Mouse (Mus musculus) heart, postnatal 4 days (tissue): ENCODE measurements around the gene Tmem79. TPM values are rescaled to one million over a fixed set of nuclear protein-coding genes. Genes with fewer than 3 reads are reported as not detected.
"Not testable (repeated sequence)": the region's sequence is repeated elsewhere in the genome, so short reads cannot be mapped to it uniquely, and the experiment has no call there.

Experiments used
- DNase-seq: peaks from one replicate; pipeline ENCODE4 v3.0.0; 2021
- total RNA-seq, 2 experiments: library from RNA; stranded (reverse); gene quantifications; 2 replicates each; pipeline ENCODE4 v1.2.3; 2021

Tmem79 gene
- total RNA-seq = 1 to 10 TPM; 1.4 to 1.6 TPM

DNA sequence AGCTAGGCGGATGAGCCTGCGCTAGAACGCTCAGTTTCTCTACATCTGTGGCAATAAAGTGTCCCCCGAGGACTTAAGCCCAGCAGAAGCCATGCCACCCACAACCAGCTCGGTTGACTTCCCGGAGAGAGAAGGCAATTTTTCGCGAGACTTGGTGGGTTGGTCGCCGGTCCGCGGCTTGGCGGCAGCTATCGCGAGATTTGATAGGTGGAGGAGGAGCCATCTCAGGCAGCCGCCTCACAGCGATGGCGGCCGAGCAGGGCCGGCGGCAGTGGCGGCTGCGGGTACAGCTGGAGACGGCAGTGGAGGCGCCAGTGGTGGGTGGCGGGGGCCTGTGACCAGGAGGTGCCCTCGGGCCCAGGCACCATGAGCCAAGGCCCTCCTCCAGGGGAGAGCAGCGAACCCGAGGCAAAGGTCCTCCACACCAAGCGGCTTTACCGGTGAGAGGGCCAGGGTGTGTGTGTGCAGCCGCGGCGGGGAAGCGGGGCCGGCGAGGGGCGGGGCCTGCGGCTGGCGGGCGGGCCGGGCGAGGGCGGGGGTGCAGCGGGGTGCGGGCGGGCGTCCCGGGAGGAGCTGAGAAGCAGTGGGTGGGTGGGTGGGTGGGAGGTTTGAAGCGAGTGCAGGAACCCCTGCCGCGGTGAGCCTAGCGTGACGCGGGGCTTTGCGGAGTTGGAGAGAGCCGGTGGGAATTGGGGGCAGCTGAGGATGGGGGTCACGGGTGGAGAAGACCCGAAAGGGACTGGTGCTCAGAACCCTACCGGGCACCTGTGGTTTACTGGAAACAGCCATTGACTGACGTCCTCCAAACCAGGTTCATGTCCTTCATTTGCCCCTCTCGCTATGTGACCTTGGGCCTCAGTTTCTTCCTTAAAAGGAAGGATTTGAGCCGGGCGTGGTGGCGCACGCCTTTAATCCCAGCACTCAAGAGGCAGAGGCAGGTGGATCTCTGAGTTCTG, at the start of gene Tmem79, which contains the start of gene Smg5:
TSS of gene Tmem79 (minus strand) at position 91 of the 956 bp plus-strand sequence.
TSS of gene Smg5 (plus strand) at position 203 of the 956 bp plus-strand sequence.
- DNase-seq = peak; percentile 98

DNA sequence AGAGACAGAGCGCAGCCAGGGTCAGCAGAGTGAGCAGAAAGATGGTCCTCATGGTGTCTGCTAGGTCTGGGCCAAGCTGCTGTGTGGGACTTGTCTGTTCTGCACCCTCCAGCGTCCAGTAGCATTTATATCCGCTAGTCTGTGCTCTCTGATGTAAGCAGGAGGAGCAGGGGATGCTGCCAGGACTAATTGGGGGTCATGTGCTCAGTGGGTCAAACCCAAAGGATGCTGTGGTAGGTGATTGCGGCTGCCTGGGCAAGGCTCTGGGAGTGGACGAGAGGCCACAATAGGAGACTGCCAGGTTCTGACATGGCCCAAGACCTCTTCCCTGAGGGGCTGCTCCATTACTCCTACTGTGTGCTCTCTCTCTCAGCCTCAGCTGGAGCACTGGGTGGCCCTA, 48.4 kb upstream of the Tmem79 start, which contains the start of gene Bglap:
TSS of gene Bglap (minus strand) at position 101 of the 400 bp plus-strand sequence.
- DNase-seq = no peak

DNA sequence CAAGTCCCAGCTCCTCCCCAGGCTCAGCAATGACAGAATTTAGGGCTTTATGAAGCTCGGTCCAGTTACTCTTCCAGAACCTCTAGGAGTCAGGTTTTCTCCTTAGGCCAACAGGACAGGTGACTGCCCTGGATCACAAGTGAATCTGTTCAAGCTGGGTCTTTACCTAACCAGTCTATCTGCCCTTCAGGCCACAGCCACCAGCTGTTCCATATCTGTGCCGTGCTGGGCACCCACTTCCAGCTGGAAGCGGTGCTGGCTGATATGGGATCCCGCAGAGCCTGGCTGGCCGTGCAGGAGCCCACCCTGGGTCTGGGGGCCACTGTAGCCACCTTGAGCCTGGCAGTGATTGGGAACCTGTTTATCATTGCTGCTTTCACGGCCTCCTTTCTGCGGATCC, 46.4 kb upstream of the Tmem79 start:
- DNase-seq = not testable (repeated sequence)

DNA sequence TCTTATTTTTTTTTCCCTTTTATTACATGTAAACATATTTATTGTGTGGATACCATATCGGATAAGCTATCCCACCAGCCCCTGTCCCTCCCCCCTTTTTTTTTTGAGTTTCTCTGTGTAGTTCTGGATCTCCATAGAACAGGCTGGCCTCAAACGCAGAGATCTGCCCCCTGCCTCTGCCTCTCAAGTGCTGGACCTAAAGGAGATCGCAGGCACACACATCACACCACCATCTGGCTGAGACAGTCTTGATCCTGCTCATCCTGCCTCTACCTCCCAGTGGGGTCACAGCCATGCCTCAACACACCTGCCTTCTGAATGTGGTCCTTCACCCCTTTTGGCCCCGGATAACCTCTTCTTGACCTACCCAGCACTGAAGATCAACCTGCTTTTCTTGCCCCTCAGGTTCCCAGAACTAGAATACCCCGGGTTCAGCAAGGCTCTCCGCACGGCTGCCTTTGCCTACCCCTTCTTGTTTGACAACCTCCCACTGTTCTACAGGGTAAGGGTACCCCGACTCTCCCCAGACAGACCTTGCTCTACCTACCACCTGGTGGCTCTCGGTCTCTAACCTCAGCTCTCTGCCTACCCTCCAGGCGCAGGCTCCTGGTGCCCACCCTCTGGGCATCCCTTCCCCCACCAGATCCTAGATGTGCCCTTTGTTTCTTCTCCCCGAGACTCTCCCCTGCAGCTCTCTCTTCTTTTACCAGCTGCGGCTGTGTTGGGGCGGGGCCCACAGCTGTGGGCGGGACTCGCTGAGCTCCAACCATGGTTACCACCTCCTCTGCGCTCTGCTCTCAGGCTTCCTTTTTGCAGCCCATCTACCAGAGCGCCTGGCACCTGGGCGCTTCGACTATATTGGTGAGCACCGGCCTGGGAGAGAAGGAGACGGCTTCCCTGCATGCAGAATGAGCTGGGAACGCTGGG, 45.7 kb upstream of the Tmem79 start:
- not testable (repeated sequence) for DNase-seq

GRCm38 (mm10) chr3:88378599-88378998, 42.7 kb upstream of the Tmem79 start, which contains the start of gene Bglap2:
TSS of gene Bglap2 (minus strand) at chr3:88378699.
- DNase-seq = not testable (repeated sequence)

DNA sequence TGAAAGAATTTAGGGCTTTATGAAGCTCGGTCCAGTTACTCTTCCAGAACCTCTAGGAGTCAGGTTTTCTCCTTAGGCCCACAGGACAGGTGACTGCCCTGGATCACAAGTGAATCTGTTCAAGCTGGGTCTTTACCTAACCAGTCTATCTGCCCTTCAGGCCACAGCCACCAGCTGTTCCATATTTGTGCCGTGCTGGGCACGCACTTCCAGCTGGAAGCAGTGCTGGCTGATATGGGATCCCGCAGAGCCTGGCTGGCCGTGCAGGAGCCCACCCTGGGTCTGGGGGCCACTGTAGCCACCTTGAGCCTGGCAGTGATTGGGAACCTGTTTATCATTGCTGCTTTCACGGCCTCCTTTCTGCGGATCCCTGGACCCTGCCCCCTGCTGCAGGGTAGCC, 40.7 kb upstream of the Tmem79 start:
- DNase-seq = not testable (repeated sequence)

- not testable (repeated sequence) for DNase-seq
These were observed 40.0 kb upstream of the Tmem79 start for GRCm38 (mm10) chr3:88375750-88376626.

- DNase-seq = not testable (repeated sequence)
These were observed 36.7 kb upstream of the Tmem79 start, which contains the start of gene Bglap3 for GRCm38 (mm10) chr3:88372643-88373042. TSS of gene Bglap3 (minus strand) at chr3:88372743.

GRCm38 (mm10) chr3:88368511-88368910, 32.6 kb upstream of the Tmem79 start:
- DNase-seq = peak; percentile 40

DNA sequence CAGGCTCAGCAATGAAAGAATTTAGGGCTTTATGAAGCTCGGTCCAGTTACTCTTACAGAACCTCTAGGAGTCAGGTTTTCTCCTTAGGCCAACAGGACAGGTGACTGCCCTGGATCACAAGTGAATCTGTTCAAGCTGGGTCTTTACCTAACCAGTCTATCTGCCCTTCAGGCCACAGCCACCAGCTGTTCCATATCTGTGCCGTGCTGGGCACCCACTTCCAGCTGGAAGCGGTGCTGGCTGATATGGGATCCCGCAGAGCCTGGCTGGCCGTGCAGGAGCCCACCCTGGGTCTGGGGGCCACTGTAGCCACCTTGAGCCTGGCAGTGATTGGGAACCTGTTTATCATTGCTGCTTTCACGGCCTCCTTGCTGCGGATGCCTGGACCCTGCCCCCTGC, 31.6 kb upstream of the Tmem79 start:
- not testable (repeated sequence) for DNase-seq

DNA sequence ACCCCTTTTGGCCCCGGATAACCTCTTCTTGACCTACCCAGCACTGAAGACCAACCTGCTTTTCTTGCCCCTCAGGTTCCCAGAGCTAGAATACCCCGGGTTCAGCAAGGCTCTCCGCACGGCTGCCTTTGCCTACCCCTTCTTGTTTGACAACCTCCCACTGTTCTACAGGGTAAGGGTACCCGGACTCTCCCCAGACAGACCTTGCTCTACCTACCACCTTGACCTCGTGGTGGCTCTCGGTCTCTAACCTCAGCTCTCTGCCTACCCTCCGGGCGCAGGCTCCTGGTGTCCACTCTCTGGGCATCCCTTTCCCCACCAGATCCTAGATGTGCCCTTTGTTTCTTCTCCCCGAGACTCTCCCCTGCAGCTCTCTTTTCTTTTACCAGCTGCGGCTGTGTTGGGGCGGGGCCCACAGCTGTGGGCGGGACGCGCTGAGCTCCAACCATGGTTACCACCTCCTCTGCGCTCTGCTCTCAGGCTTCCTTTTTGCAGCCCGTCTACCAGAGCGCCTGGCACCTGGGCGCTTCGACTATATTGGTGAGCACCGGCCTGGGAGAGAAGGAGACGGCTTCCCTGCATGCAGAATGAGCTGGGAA, 31.0 kb upstream of the Tmem79 start:
- DNase-seq = not testable (repeated sequence)

GRCm38 (mm10) chr3:88365705-88366361, 29.9 kb upstream of the Tmem79 start:
- no peak for DNase-seq

GRCm38 (mm10) chr3:88364337-88364736, 28.4 kb upstream of the Tmem79 start, which contains the start of gene Paqr6:
TSS of gene Paqr6 (plus strand) at chr3:88364584.
- peak; percentile 84 for DNase-seq

DNA sequence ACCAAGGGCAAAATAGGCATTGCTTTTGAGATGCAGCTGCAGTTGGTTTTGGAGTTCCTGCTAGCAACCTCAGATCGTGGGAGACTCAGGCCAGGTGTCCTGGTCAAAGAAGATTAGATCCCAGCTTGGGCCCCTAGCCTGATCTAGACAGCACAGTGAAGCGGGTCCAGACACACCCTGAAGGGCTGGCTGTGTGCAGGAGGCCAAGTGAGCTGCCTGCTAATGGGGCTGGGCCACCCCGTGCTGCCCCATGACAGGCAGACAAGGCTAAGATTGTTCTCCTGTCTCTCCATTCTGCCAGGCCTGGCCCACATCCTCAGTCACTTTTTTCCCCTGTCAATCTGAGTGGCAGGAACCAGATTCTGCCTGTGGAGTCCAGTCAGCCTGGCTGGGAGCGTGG, 27.8 kb upstream of the Tmem79 start:
- no peak for DNase-seq

- DNase-seq = no peak
These were observed 25.8 kb upstream of the Tmem79 start for GRCm38 (mm10) chr3:88361612-88362313.

GRCm38 (mm10) chr3:88361096-88361495, 25.1 kb upstream of the Tmem79 start:
- DNase-seq = no peak

DNA sequence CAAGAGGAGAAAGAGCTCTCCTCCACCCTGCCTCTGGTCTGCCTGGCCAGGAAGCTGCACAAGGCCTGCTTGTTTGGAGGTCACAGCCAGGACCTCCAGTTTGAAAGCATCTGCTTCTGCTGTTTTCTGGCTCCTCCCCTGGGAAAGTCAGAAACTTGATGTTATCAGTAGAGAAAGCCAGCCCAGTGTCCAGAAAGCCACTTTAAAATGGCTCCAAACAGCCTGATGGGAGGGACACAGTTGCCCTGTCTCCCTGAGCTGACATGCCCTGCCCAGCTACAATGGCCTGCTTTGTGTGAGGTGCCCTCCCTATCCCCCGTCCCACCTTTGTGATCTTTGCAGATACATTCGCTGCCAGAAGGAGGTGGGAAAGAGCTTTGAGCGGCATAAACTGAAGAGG, 24.0 kb upstream of the Tmem79 start:
- DNase-seq = no peak

DNA sequence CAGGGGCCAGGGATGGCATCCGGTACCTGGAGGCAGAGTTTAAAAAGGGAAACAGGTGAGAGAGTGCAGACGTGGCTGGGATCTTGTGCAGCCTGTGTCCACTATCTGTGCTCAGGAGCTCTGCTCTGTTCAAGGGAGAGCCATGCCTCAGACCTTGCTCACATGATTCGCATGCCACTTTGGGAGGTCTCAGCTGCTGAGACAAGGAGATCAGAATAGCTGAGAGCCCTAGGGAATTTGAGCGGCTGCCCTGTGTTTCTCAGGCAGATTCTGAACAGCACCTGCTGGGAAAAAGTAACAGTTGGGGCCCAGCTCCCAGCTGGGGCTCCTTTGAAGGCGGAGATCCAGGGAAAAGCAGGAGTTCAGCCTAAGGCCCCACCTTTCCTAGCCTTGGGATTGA, 23.6 kb upstream of the Tmem79 start:
- no peak for DNase-seq

DNA sequence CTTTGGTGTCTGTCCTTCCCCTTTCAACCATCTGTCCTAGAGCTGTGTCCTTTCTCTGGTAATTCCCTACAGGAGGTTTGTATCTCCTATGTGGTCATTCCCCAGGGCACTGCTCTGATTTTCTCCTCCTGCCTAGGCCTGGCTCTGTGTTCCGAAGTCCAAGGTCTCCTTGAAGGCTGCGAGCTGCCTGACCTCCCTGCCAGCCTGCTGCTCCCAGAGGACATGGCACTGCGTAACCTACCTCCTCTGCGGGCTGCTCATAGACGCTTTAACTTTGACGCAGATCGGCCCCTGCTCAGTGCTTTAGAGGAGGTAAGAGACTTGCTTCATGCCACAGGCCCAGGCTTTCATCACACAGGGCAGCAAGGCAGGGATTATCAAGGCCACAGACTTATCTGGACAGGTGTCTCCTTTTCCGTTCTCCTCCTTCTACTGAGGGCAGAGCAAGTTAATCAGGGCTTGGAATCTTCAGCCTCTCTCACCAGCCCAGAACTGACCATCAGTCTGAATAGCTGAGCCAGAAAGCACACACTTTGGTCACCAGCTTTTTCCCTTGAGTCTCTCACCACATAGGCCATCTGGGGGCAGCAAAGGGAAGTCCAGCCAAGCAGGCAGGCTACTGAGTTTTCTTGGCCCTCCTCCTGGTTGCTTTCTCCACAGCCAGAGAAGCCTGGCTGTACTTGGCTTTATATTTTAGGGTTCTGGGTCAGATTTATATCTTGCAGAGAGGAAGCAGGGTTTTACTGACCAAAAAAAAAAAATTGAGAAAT, 18.6 kb upstream of the Tmem79 start:
- no peak for DNase-seq
